Mouse (Mus musculus) erythroblast, embryonic 14.5 days (primary cell): ENCODE measurements around the gene Zkscan8.

Source experiments
- GATA1 ChIP-seq: IDR thresholded peaks from 2 replicates; pipeline ENCODE4 v1.6.1; 2012; ENCODE audit warnings: low read length, inconsistent platforms, mixed read lengths
- TAL1 ChIP-seq: IDR thresholded peaks from 3 replicates; pipeline ENCODE4 v1.6.1; 2012; ENCODE audit warnings: low read length, inconsistent platforms, mixed read lengths

DNA sequence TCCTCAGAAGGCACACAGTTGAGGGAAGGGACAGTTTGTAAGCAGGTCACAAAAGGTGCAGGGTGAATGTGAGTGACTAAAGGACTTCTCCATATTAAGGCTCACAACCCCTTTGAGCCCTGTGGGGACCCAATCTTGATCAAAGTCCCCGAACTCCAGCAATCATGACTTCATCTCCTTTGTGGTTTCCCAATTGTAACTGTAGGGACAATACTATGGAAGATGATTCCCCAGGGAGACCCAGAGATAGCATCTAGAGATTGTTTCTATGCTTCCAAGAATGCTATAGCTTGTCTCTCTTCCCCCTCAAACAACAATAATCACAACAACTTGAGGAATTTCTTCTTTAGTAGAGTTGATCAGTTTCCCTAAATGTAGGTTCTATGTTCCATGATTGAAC lies 11.8 kb upstream of the Zkscan8 start, which contains the start of gene Olfr1366:
- TF ChIP-seq TAL1 (no peak), GATA1 (no peak)
